Mouse (Mus musculus): ENCODE data around the gene Map2. TPM values are rescaled to one million over a fixed set of nuclear protein-coding genes. Genes with fewer than 3 reads are reported as not detected.

Map2 gene
- 21.5 and 23.1 TPM in 2 replicates for polyA plus RNA-seq (2015; fragmentation: Nextera tagmentation; extraction: Ambion mirVana)

- under 1% methylated on average over 51 of the region's 61 CpGs for WGBS
- H3K27ac ChIP-seq: 0 out of 2 replicates have a peak within 1 kb of the TSS, but pooled peaks have one; percentile 4
Measured at GRCm38 (mm10) chr1:66175041-66175665, at the start of gene Map2. Gene Map2 (plus strand): TSS chr1:66175273.

GRCm38 (mm10) chr1:66133014-66133413 lies 42.1 kb upstream of the Map2 start:
- H3K36me3 ChIP-seq: no peaks in the 10 kb centered on the region
- H3K4me1 ChIP-seq: no peaks in the 10 kb centered on the region
- H3K27ac ChIP-seq: no peak overlapping the region
- ATAC-seq (ENCODE audit: insufficient number of reproducible peaks, low FRiP score, low TSS enrichment, low read depth): no peak
- no peak overlapping the region for H3K4me2 ChIP-seq
- H3K9ac ChIP-seq: no peak overlapping the region
- no peak overlapping the region for H3K4me3 ChIP-seq
- no peaks in the 10 kb centered on the region for H3K9me3 ChIP-seq
- H3K27me3 ChIP-seq: no peaks in the 10 kb centered on the region

More at GRCm38 (mm10) chr1:66175041-66175665, at the start of gene Map2:
- Histone ChIP-seq H3K9ac (peak within 1 kb of the TSS; percentile 20), H3K4me2 (peak within 1 kb of the TSS; percentile 78), H3K27me3 (0 out of 2 replicates have a peak, but pooled peaks cover 4% of the 10 kb centered on the region), H3K4me1 (peaks cover 17% of the 10 kb centered on the region), H3K36me3 (no peaks in the 10 kb centered on the region), H3K4me3 (peak within 1 kb of the TSS; percentile 54), H3K9me3 (no peaks in the 10 kb centered on the region)
- ATAC-seq (ENCODE audit: insufficient number of reproducible peaks, low FRiP score, low TSS enrichment, low read depth): peak; percentile 95

GRCm38 (mm10) chr1:66135324-66135723 lies 39.7 kb upstream of the Map2 start:
- H3K9me3 ChIP-seq: no peaks in the 10 kb centered on the region
- H3K4me1 ChIP-seq: no peaks in the 10 kb centered on the region
- H3K27me3 ChIP-seq: no peaks in the 10 kb centered on the region
- no peak overlapping the region for H3K4me3 ChIP-seq
- H3K4me2 ChIP-seq: no peak overlapping the region
- H3K36me3 ChIP-seq: no peaks in the 10 kb centered on the region
- H3K27ac ChIP-seq: no peak overlapping the region
- H3K9ac ChIP-seq: no peak overlapping the region
- no peak for ATAC-seq (ENCODE audit: insufficient number of reproducible peaks, low FRiP score, low TSS enrichment, low read depth)

- no peaks in the 10 kb centered on the region for H3K4me1 ChIP-seq
- no peaks in the 10 kb centered on the region for H3K27me3 ChIP-seq
- ATAC-seq (ENCODE audit: insufficient number of reproducible peaks, low FRiP score, low TSS enrichment, low read depth): no peak
- H3K4me3 ChIP-seq: no peak overlapping the region
- H3K4me2 ChIP-seq: no peak overlapping the region
- no peak overlapping the region for H3K27ac ChIP-seq
- no peaks in the 10 kb centered on the region for H3K9me3 ChIP-seq
- H3K9ac ChIP-seq: no peak overlapping the region
- no peaks in the 10 kb centered on the region for H3K36me3 ChIP-seq
- 75% methylated on average over 1 of the region's 1 CpGs for WGBS
Measured at GRCm38 (mm10) chr1:66140686-66141085, 34.4 kb upstream of the Map2 start.

- H3K9ac ChIP-seq: no peak overlapping the region
- no peak overlapping the region for H3K27ac ChIP-seq
- H3K4me1 ChIP-seq: no peaks in the 10 kb centered on the region
- H3K4me2 ChIP-seq: no peak overlapping the region
- no peak for ATAC-seq (ENCODE audit: insufficient number of reproducible peaks, low FRiP score, low TSS enrichment, low read depth)
- no peak overlapping the region for H3K4me3 ChIP-seq
- H3K36me3 ChIP-seq: no peaks in the 10 kb centered on the region
- no peaks in the 10 kb centered on the region for H3K9me3 ChIP-seq
- H3K27me3 ChIP-seq: no peaks in the 10 kb centered on the region
- 55% methylated on average over 3 of the region's 3 CpGs for WGBS
Measured at GRCm38 (mm10) chr1:66145180-66145579, 29.9 kb upstream of the Map2 start.

GRCm38 (mm10) chr1:66148825-66149514 lies 26.1 kb upstream of the Map2 start:
- Histone ChIP-seq H3K4me3 (no peak overlapping the region), H3K4me2 (no peak overlapping the region), H3K4me1 (no peaks in the 10 kb centered on the region), H3K9me3 (no peaks in the 10 kb centered on the region), H3K9ac (no peak overlapping the region), H3K27ac (no peak overlapping the region), H3K27me3 (no peaks in the 10 kb centered on the region), H3K36me3 (no peaks in the 10 kb centered on the region)
- no peak for ATAC-seq (ENCODE audit: insufficient number of reproducible peaks, low FRiP score, low TSS enrichment, low read depth)
- 71% methylated on average over 2 of the region's 2 CpGs for WGBS

- no peak overlapping the region for H3K27ac ChIP-seq
- WGBS: 87% methylated on average over 3 of the region's 3 CpGs
- no peaks in the 10 kb centered on the region for H3K36me3 ChIP-seq
- ATAC-seq (ENCODE audit: insufficient number of reproducible peaks, low FRiP score, low TSS enrichment, low read depth): no peak
- H3K27me3 ChIP-seq: no peaks in the 10 kb centered on the region
- H3K4me3 ChIP-seq: no peak overlapping the region
- no peak overlapping the region for H3K9ac ChIP-seq
- H3K4me1 ChIP-seq: no peaks in the 10 kb centered on the region
- H3K4me2 ChIP-seq: no peak overlapping the region
- H3K9me3 ChIP-seq: no peaks in the 10 kb centered on the region
Measured at GRCm38 (mm10) chr1:66150806-66151205, 24.3 kb upstream of the Map2 start.

GRCm38 (mm10) chr1:66157135-66157534 lies 17.9 kb upstream of the Map2 start:
- Histone ChIP-seq H3K27ac (no peak overlapping the region), H3K36me3 (no peaks in the 10 kb centered on the region), H3K9ac (no peak overlapping the region), H3K4me3 (no peak overlapping the region), H3K4me2 (no peak overlapping the region), H3K4me1 (no peaks in the 10 kb centered on the region), H3K27me3 (no peaks in the 10 kb centered on the region), H3K9me3 (no peaks in the 10 kb centered on the region)
- 85% methylated on average over 2 of the region's 2 CpGs for WGBS
- ATAC-seq (ENCODE audit: insufficient number of reproducible peaks, low FRiP score, low TSS enrichment, low read depth): no peak

GRCm38 (mm10) chr1:66157589-66157988 lies 17.5 kb upstream of the Map2 start:
- no peaks in the 10 kb centered on the region for H3K4me1 ChIP-seq
- ATAC-seq (ENCODE audit: insufficient number of reproducible peaks, low FRiP score, low TSS enrichment, low read depth): no peak

GRCm38 (mm10) chr1:66164648-66165047 lies 10.4 kb upstream of the Map2 start:
- Histone ChIP-seq H3K27me3 (no peaks in the 10 kb centered on the region), H3K4me2 (no peak overlapping the region), H3K36me3 (no peaks in the 10 kb centered on the region), H3K27ac (no peak overlapping the region), H3K9me3 (no peaks in the 10 kb centered on the region), H3K4me3 (no peak overlapping the region), H3K4me1 (0 out of 2 replicates have a peak, but pooled peaks cover 2% of the 10 kb centered on the region), H3K9ac (no peak overlapping the region)
- no peak for ATAC-seq (ENCODE audit: insufficient number of reproducible peaks, low FRiP score, low TSS enrichment, low read depth)
- WGBS: 31% methylated on average over 2 of the region's 2 CpGs

More at GRCm38 (mm10) chr1:66157589-66157988, 17.5 kb upstream of the Map2 start:
- no peaks in the 10 kb centered on the region for H3K9me3 ChIP-seq
- H3K9ac ChIP-seq: no peak overlapping the region
- no peaks in the 10 kb centered on the region for H3K27me3 ChIP-seq
- H3K4me3 ChIP-seq: no peak overlapping the region
- H3K27ac ChIP-seq: no peak overlapping the region
- no peak overlapping the region for H3K4me2 ChIP-seq
- H3K36me3 ChIP-seq: no peaks in the 10 kb centered on the region

- H3K27me3 ChIP-seq: 0 out of 2 replicates have a peak, but pooled peaks cover 4% of the 10 kb centered on the region
- no peak overlapping the region for H3K9ac ChIP-seq
- H3K36me3 ChIP-seq: no peaks in the 10 kb centered on the region
- no peaks in the 10 kb centered on the region for H3K9me3 ChIP-seq
- WGBS: 59% methylated on average over 5 of the region's 5 CpGs
- H3K4me1 ChIP-seq: 0 out of 2 replicates have a peak, but pooled peaks cover 2% of the 10 kb centered on the region
- no peak overlapping the region for H3K4me3 ChIP-seq
- no peak for ATAC-seq (ENCODE audit: insufficient number of reproducible peaks, low FRiP score, low TSS enrichment, low read depth)
- no peak overlapping the region for H3K4me2 ChIP-seq
- H3K27ac ChIP-seq: no peak overlapping the region
Measured at GRCm38 (mm10) chr1:66168722-66169121, 6.4 kb upstream of the Map2 start.

- no peaks in the 10 kb centered on the region for H3K9me3 ChIP-seq
- no peak for ATAC-seq (ENCODE audit: insufficient number of reproducible peaks, low FRiP score, low TSS enrichment, low read depth)
- WGBS: 73% methylated on average over 3 of the region's 3 CpGs
- no peak overlapping the region for H3K9ac ChIP-seq
- no peak overlapping the region for H3K4me3 ChIP-seq
- H3K4me2 ChIP-seq: no peak overlapping the region
- H3K27me3 ChIP-seq: 0 out of 2 replicates have a peak, but pooled peaks cover 4% of the 10 kb centered on the region
- no peak overlapping the region for H3K27ac ChIP-seq
- H3K36me3 ChIP-seq: no peaks in the 10 kb centered on the region
- peaks cover 13% of the 10 kb centered on the region for H3K4me1 ChIP-seq
Measured at GRCm38 (mm10) chr1:66172127-66172526, 2.9 kb upstream of the Map2 start.

All from limb, embryonic 15.5 days (tissue).